Mouse (Mus musculus) heart, embryonic 13.5 days (tissue): Measurements from ENCODE around the gene Cabp2. TPM values are rescaled to one million over a fixed set of nuclear protein-coding genes. Genes with fewer than 3 reads are reported as not detected.
"Not testable (repeated sequence)": the region's sequence is repeated elsewhere in the genome, so short reads cannot be mapped to it uniquely, and the experiment has no call there.

Source experiments
- ATAC-seq: fragments of 200-750 bp; cut with Nextera tagmentation; 2 replicates; pipeline ENCODE4 v1.8.0; 2017; ENCODE audit warnings: moderate TSS enrichment; ENCODE audit not compliant: insufficient number of reproducible peaks, low FRiP score, low TSS enrichment; ENCODE audit errors: extremely low read depth
- H3K27ac ChIP-seq: fragments of 300-500 bp; sonication (generic); replicated peaks from 2 replicates; pipeline ENCODE4 v1.5.1; 2015; ENCODE audit warnings: moderate library complexity, mild to moderate bottlenecking, inconsistent platforms
- H3K27me3 ChIP-seq: fragments of 300-500 bp; sonication (generic); replicated peaks from 2 replicates; pipeline ENCODE4 v1.6.1; 2015; ENCODE audit warnings: mild to moderate bottlenecking, inconsistent platforms
- H3K36me3 ChIP-seq: fragments of 300-500 bp; sonication (generic); 2 replicates; pipeline ENCODE4 v1.6.1; 2015; ENCODE audit warnings: mild to moderate bottlenecking, inconsistent platforms
- H3K4me1 ChIP-seq: fragments of 300-500 bp; sonication (generic); 2 replicates; pipeline ENCODE4 v1.6.1; 2015; ENCODE audit warnings: inconsistent platforms
- H3K4me2 ChIP-seq: fragments of 300-500 bp; sonication (generic); 2 replicates; pipeline ENCODE4 v1.6.1; 2015; ENCODE audit warnings: inconsistent platforms, mild to moderate bottlenecking, moderate library complexity
- H3K4me3 ChIP-seq: fragments of 300-500 bp; sonication (generic); 2 replicates; pipeline ENCODE4 v1.5.1; 2015; ENCODE audit warnings: moderate library complexity, mild to moderate bottlenecking, inconsistent platforms
- H3K9ac ChIP-seq: fragments of 300-500 bp; sonication (generic); 2 replicates; pipeline ENCODE4 v1.6.1; 2015; ENCODE audit warnings: inconsistent platforms, mild to moderate bottlenecking, moderate library complexity
- H3K9me3 ChIP-seq: fragments of 300-500 bp; sonication (generic); 2 replicates; pipeline ENCODE4 v1.6.1; 2016; ENCODE audit warnings: inconsistent platforms
- WGBS: fragments of 180-500 bp; shearing (Covaris S2); methylation state at CpG from one replicate; pipeline ENCODE4 v1.1.7; 2015; ENCODE audit warnings: mixed read lengths; 5-methylcytosine and 5-hydroxymethylcytosine counted together
- polyA plus RNA-seq: library from polyadenylated mRNA; unstranded; fragments of >200 nt; fragmentation: Nextera tagmentation; extraction: Ambion mirVana; gene quantifications from 2 replicates; pipeline ENCODE4 v1.2.1, GENCODE M21; 2015

The Cabp2 gene
- polyA plus RNA-seq, 1 experiment from 2014 or later = not detected

DNA sequence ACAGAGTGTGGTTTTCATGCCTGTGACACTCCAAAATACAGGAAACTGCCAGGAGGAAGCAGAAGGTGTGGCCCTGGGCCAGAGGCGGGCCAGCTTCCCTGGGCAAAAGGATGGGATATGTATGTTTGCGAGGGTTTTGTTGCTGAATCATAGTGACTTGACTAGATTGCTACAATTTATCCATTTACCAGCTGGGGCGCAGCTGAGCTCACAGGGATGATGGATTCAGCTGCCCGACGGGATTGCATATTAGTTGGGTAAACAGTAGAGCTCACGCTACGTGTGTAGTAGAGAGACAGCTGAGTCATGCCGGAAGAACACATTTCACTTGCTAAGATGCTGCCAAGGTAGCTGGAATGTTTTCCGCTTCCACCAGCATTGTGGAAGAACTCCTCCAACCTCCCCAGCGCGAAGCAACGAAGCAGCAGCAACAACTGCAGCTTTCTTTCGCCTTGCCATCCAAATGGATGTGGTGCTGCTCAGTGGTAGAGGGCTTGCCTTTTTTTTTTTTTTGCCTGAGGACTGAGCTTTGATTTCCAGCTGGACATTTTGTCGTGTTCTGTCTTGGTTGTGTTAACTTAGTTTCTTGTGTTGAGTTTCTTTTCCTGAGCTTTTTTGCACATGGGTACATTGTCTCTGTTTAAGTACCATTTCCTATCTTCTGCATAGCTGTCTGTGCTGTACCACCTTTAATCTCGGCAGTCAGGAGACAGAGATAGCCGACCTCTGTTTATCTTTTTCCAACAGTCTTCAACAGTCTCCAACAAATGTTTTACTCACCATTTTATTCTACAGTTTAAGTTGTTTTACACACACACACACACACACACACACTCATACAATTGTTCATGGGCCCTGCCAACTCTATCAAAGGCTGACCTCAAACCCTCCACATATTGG, 35.2 kb upstream of the Cabp2 start, which contains the start of gene Gstp2:
TSS of gene Gstp2 (minus strand) at position 58 of the 900 bp plus-strand sequence.
- Histone ChIP-seq H3K9me3 (0 out of 2 replicates have a peak, but pooled peaks cover 4% of the 10 kb centered on the region), H3K4me2 (peak within 1 kb of the TSS; percentile 53), H3K27me3 (no peaks in the 10 kb centered on the region), H3K36me3 (no peaks in the 10 kb centered on the region), H3K27ac (peak within 1 kb of the TSS; percentile 63; the same call in 1 of the 2 replicates), H3K4me3 (peak within 1 kb of the TSS; percentile 13; the same call in 1 of the 2 replicates), H3K4me1 (peaks cover 10% of the 10 kb centered on the region), H3K9ac (0 out of 2 replicates have a peak within 1 kb of the TSS, but pooled peaks have one; percentile 10)
- 41% methylated on average over 16 of the region's 16 CpGs for WGBS
- ATAC-seq = peak; percentile 72

DNA sequence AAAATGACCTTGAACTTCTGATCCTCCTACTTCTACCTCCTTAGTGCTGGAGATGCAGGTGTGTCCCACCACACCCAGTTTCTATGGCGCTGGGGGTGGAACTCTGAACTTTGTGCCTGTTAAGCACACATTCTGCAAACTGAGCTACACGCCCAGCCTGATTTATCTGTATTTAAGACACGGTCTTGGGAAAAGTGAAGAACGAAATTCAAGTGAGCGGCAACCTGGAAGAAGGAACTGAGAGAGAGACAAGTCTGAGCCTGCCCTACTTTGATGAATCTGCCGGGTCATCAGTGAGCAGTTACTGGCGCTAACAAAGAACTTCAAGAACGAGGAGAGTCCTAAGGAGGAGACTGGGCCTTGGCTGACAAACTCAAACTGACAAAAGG, 34.5 kb upstream of the Cabp2 start:
- WGBS = 76% methylated on average over 8 of the region's 8 CpGs
- ATAC-seq = no peak
- H3K27ac ChIP-seq = peak overlapping the region; percentile 13; the same call in 1 of the 2 replicates
- H3K9ac ChIP-seq = 0 out of 2 replicates have a peak overlapping the region, but pooled peaks have one; percentile 10
- H3K4me1 ChIP-seq = peaks cover 10% of the 10 kb centered on the region
- H3K36me3 ChIP-seq = no peaks in the 10 kb centered on the region
- no peak overlapping the region; the same call in 1 of the 2 replicates for H3K4me2 ChIP-seq
- H3K9me3 ChIP-seq = 0 out of 2 replicates have a peak, but pooled peaks cover 4% of the 10 kb centered on the region
- no peak overlapping the region for H3K4me3 ChIP-seq
- H3K27me3 ChIP-seq = no peaks in the 10 kb centered on the region

DNA sequence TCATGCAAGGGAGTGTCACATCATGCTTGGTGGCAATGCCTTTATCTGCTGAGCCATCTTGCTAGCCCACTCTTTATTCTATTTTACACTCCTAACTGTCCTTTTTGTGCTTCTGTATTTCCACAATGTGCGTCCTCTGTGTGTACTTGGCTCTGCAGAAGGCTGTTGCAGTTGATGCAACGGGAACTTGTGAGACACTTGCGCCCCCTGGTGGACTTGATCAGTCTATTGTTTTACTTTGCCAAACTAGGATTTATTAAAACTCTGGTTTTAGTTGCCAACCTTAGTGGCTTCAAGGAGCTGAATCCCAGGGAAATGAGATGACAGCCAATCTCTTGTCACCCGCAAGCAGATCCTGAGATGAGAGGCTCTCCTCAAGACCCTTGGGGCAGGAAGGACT, 33.5 kb upstream of the Cabp2 start:
- Histone ChIP-seq H3K9ac (no peak overlapping the region), H3K4me3 (no peak overlapping the region), H3K9me3 (0 out of 2 replicates have a peak, but pooled peaks cover 4% of the 10 kb centered on the region), H3K4me1 (peaks cover 10% of the 10 kb centered on the region), H3K4me2 (no peak overlapping the region), H3K27ac (no peak overlapping the region), H3K36me3 (no peaks in the 10 kb centered on the region), H3K27me3 (no peaks in the 10 kb centered on the region)
- 21% methylated on average over 4 of the region's 4 CpGs for WGBS
- ATAC-seq = no peak

DNA sequence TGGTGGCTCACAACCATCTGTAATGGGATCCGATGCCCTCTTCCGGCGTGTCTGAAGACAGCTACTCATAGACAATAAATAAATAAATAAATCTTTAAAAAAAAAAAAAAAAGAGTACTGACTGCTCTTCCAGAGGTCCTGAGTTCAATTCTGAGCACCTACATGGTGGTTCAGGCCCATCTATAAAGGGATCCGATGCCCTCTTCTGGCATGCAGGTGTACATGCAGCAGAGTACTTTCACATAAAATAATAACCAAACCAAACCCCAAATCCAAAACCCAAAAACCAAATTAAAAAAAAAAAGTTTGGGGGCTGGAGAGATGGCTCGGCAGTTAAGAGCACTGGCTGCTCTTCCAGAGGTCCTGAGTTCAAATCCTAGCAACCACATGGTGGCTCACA, 32.3 kb upstream of the Cabp2 start:
- H3K9ac ChIP-seq, H3K4me1 ChIP-seq, H3K27me3 ChIP-seq, H3K4me2 ChIP-seq, H3K36me3 ChIP-seq, H3K27ac ChIP-seq, ATAC-seq, H3K9me3 ChIP-seq, H3K4me3 ChIP-seq: not testable (repeated sequence)
- 76% methylated on average over 5 of the region's 5 CpGs for WGBS

DNA sequence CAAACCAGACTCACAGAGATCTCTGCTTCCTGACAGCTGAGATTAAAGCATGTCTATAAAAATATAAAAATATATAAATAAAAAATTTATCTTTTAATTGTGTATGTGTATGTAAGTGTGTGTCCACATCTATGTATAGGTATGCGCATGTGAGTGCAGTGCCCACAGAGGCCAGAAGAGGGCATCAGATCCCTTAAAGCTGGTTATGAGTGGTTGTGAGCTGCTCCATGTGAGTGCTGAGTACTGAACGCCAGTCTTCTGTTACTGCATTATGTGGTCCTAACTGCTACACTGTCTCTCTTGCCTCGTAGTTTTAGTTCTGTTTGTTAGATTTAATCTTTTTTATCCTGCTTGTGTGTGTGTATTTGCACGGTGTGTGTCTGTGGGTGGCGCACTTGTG, 30.4 kb upstream of the Cabp2 start:
- 87% methylated on average over 5 of the region's 5 CpGs for WGBS
- H3K4me2 ChIP-seq = no peak overlapping the region
- ATAC-seq = no peak
- H3K4me3 ChIP-seq = no peak overlapping the region
- H3K27me3 ChIP-seq = no peaks in the 10 kb centered on the region
- no peaks in the 10 kb centered on the region for H3K36me3 ChIP-seq
- H3K4me1 ChIP-seq = peaks cover 16% of the 10 kb centered on the region
- no peak overlapping the region for H3K27ac ChIP-seq
- 0 out of 2 replicates have a peak, but pooled peaks cover 4% of the 10 kb centered on the region for H3K9me3 ChIP-seq
- no peak overlapping the region for H3K9ac ChIP-seq

DNA sequence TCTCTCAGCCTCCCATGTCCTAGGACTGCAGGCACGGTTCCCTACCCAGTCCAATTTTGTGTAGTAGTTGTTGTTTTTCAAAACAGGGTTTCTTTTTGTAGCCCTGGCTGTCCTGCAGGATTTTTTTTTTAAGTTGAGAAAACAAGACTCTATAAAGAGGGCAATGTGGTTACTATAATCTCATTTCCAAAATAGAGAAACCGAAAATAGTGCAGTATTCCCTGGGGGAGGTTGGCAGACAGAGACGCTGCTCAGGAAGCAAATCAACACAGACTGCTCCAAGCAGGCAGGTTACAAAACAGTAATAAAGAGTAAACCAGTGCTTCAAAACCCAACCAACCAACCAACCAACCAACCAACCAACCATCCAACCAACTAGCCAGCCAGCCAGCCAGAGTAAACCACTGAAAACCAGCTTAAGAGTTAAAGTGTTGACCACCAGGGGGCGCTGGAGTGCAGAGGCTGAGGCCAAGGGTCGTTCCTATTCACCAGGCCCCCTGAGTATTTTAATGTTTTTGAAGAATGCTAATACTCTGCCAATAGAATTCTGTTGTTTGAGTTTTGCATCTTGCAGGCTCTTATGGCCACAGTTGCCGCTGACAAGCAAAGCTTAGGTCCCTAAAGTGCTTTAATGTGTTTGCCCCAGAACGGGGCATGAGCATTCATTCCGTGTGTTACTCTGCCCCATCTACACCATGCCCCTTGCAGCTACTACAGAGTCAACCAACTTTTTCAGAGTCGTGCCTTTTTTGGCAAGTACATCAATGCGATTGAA, 29.4 kb upstream of the Cabp2 start:
- Histone ChIP-seq H3K4me3 (no peak overlapping the region), H3K9ac (no peak overlapping the region), H3K36me3 (no peaks in the 10 kb centered on the region), H3K27me3 (no peaks in the 10 kb centered on the region), H3K27ac (no peak overlapping the region), H3K9me3 (0 out of 2 replicates have a peak, but pooled peaks cover 4% of the 10 kb centered on the region), H3K4me2 (no peak overlapping the region), H3K4me1 (peaks cover 16% of the 10 kb centered on the region)
- WGBS = 51% methylated on average over 10 of the region's 10 CpGs
- no peak for ATAC-seq

DNA sequence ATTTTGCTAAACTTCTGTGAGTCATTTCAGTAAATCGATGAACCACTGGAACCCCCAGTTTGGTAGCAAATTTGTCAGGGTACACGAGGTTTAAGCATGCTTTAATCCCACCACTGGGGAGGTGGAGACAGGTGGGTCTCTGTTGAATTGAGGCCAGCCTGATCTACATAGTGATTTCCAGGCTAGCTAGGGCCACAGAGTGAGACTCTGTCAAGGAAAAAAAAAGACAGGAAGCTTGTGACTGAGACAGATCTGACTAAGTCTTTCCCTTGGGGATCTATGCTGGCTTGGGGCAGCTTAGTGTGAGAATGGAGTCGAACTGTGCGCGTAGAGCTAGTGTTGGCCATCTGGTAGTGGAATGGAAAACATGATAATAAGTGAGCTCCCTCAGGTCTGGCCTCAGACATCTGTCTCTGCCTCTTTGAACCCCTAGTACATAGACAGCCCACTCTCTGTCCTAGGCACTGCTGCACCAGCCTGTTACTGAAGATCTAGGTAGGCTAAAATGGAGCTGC, 28.8 kb upstream of the Cabp2 start:
- no peak for ATAC-seq
- H3K4me1 ChIP-seq = peaks cover 19% of the 10 kb centered on the region
- WGBS = 61% methylated on average over 5 of the region's 5 CpGs
- H3K4me2 ChIP-seq = no peak overlapping the region
- H3K27me3 ChIP-seq = no peaks in the 10 kb centered on the region
- no peaks in the 10 kb centered on the region for H3K36me3 ChIP-seq
- no peak overlapping the region for H3K4me3 ChIP-seq
- H3K9ac ChIP-seq = no peak overlapping the region
- no peak overlapping the region for H3K27ac ChIP-seq
- H3K9me3 ChIP-seq = 0 out of 2 replicates have a peak, but pooled peaks cover 4% of the 10 kb centered on the region

DNA sequence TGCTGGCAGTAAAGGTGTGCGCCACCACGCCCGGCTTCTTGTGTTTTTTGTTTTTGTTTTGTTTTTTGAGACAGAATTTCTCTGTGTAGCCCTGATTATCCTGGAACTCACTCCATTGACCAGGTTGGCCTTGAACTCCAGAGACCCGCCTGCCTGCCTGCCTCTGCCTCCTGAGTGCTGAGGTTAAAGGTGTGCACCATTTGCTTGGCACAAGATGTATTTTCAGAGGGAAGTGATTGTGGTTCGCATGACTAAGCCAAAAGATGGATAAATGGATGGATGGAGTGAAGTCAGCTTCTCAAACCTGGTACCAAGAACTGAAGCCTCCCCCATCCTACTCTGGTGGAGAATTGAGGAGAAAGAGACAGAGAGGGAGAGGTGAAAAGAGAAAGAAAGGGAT, 26.8 kb upstream of the Cabp2 start:
- 85% methylated on average over 5 of the region's 5 CpGs for WGBS
- Histone ChIP-seq H3K4me1 (peaks cover 23% of the 10 kb centered on the region), H3K9me3 (0 out of 2 replicates have a peak, but pooled peaks cover 4% of the 10 kb centered on the region), H3K36me3 (no peaks in the 10 kb centered on the region), H3K27me3 (no peaks in the 10 kb centered on the region; the same call in 1 of the 2 replicates), H3K4me2 (no peak overlapping the region), H3K27ac (no peak overlapping the region), H3K9ac (no peak overlapping the region), H3K4me3 (no peak overlapping the region)
- no peak for ATAC-seq

DNA sequence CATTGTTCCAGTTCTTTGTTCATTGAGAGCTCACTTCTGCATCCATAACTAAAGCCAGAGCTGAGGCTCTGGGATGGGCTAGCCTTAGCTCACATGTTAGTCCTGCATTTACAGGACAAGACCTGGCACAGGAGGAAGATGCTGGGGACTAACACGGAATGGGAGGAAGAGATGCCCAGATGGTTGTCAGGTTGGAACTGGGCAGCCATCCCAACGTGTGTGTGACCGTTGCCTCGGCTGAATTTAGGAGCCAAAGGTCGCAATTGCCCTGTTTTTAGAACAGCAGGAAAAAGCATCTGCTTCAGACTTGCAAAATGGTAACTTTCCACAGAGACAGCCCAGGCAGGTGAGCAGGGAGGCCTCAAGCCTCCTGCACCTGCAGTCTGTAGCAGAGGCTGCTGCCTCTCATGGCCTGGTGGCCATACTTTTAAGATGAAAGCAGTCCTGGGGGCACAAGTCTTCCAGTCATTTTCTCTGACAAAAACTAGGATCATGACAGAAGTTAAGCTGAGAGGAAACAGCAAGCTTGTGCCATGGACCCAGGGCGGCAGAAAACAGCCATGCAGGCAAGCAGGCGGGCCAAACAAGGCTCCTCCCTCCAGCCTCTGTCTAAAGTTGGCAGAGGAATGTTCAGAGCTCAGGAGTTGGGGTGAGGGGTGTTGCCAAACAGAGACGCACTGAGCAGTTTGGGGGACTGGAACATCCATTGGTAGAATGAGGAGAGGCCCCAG, 26.0 kb upstream of the Cabp2 start:
- Histone ChIP-seq H3K27ac (no peak overlapping the region), H3K36me3 (no peaks in the 10 kb centered on the region), H3K4me1 (peaks cover 23% of the 10 kb centered on the region), H3K9ac (no peak overlapping the region), H3K4me3 (no peak overlapping the region), H3K27me3 (no peaks in the 10 kb centered on the region; the same call in 1 of the 2 replicates), H3K4me2 (no peak overlapping the region), H3K9me3 (0 out of 2 replicates have a peak, but pooled peaks cover 4% of the 10 kb centered on the region)
- WGBS = 64% methylated on average over 8 of the region's 8 CpGs
- no peak for ATAC-seq

DNA sequence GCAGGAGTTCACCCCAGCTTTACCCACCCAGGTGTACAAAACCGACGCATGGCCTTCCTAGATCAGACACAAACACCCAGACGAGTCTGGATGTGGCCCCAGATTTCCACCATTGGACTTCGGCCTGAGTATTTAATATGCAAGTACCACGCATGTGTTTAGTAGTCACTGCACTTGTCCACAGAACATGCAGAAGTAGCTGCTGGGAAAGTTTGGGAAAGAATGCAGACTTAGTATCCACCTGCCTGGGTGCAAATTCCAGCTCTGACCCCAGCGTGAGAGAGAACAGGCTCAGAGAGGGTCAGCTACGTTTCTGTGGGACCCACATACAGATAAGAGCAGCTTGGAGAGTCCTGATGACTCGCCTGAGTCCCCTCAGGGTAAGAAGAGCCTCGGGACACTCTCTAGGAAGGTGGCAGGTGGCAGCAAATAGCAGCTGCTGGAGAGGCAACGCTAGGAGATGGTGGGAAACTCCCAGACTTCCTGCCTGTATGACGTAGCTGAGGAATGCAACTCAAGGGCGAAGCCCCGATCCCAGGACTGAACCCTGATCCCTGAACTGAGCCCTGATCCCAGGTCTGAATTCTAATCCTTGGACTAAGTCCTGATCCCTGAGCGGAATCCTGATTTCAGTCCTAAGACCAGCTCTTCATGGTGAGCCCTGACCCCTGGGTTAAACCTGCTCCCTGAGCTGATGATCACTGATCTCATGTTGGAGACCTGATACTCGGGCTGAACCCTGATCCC, 25.3 kb upstream of the Cabp2 start:
- Histone ChIP-seq H3K4me1 (peaks cover 23% of the 10 kb centered on the region), H3K4me3 (no peak overlapping the region), H3K4me2 (no peak overlapping the region), H3K9me3 (0 out of 2 replicates have a peak, but pooled peaks cover under 1% of the 10 kb centered on the region), H3K9ac (0 out of 2 replicates have a peak overlapping the region, but pooled peaks have one; percentile 25), H3K27me3 (no peaks in the 10 kb centered on the region; the same call in 1 of the 2 replicates), H3K27ac (peak overlapping the region; percentile 36; the same call in 1 of the 2 replicates), H3K36me3 (no peaks in the 10 kb centered on the region)
- WGBS = 50% methylated on average over 15 of the region's 15 CpGs
- no peak for ATAC-seq
